Mouse (Mus musculus) liver, adult 2 months (tissue): ENCODE measurements around the gene Dpp8. TPM values are rescaled to one million over a fixed set of nuclear protein-coding genes. Genes with fewer than 3 reads are reported as not detected.

Experiments used
- DNase-seq: peaks from one replicate; pipeline ENCODE4 v3.0.0-alpha.2; 2011; ENCODE audit warnings: low read depth, low spot score; ENCODE audit errors: extremely low read depth
- H3K27ac ChIP-seq: fragments of 200-500 bp; replicated peaks from 2 replicates; pipeline ENCODE4 v1.5.1; 2012; ENCODE audit warnings: low read depth, mild to moderate bottlenecking, control low read depth, inconsistent platforms, low read length; ENCODE audit not compliant: insufficient read depth
- H3K27me3 ChIP-seq: fragments of 200-500 bp; 2 replicates; pipeline ENCODE4 v1.6.1; 2012; ENCODE audit warnings: mild to moderate bottlenecking, moderate library complexity, low read length, inconsistent platforms; ENCODE audit not compliant: control insufficient read depth, insufficient read depth
- H3K36me3 ChIP-seq: fragments of 200-500 bp; 2 replicates; pipeline ENCODE4 v1.6.1; 2012; ENCODE audit warnings: low read length, inconsistent platforms; ENCODE audit not compliant: control insufficient read depth, insufficient read depth
- H3K4me1 ChIP-seq: fragments of 200-500 bp; 2 replicates; pipeline ENCODE4 v1.6.1; 2011; ENCODE audit warnings: low read length; ENCODE audit not compliant: control insufficient read depth, insufficient read depth
- H3K4me3 ChIP-seq: fragments of 200-500 bp; 2 replicates; pipeline ENCODE4 v1.5.1; 2011; ENCODE audit warnings: low read depth, mild to moderate bottlenecking, control low read depth, low read length, moderate library complexity; ENCODE audit not compliant: insufficient read depth
- H3K79me2 ChIP-seq: fragments of 200-500 bp; 2 replicates; pipeline ENCODE4 v1.6.1; 2012; ENCODE audit warnings: inconsistent platforms, mild to moderate bottlenecking, low read length, moderate library complexity; ENCODE audit not compliant: control insufficient read depth, insufficient read depth
- H3K9ac ChIP-seq: fragments of 200-500 bp; 2 replicates; pipeline ENCODE4 v1.6.1; 2012; ENCODE audit warnings: low read depth, mild to moderate bottlenecking, control low read depth, inconsistent platforms, low read length
- CTCF ChIP-seq: fragments of 200-500 bp; IDR thresholded peaks from 2 replicates; pipeline ENCODE4 v1.5.1; 2011; ENCODE audit warnings: low read depth, low read length, control low read depth
- POLR2A ChIP-seq: fragments of 200-500 bp; IDR thresholded peaks from 2 replicates; pipeline ENCODE4 v1.6.1; 2011; ENCODE audit warnings: low read length, control low read depth; ENCODE audit not compliant: insufficient read depth; ENCODE audit errors: extremely low read depth
- WGBS: fragments of 180-500 bp; shearing (Covaris S2); methylation state at CpG from one replicate; pipeline ENCODE4 v1.1.7; 2018; 5-methylcytosine and 5-hydroxymethylcytosine counted together
- polyA plus RNA-seq: library from polyadenylated mRNA; depleted of rRNA; stranded (reverse); fragments of >200 nt; gene quantifications from 2 replicates; pipeline ENCODE4 v1.2.3, GENCODE M21; 2012
- total RNA-seq: library from RNA; depleted of rRNA; stranded (reverse); fragments of >200 nt; gene quantifications from 2 replicates; pipeline ENCODE4 v1.2.3, GENCODE M21; 2014

The Dpp8 gene
- total and polyA plus RNA-seq, 2 experiments, result 20.4 to 42.8 TPM

DNA sequence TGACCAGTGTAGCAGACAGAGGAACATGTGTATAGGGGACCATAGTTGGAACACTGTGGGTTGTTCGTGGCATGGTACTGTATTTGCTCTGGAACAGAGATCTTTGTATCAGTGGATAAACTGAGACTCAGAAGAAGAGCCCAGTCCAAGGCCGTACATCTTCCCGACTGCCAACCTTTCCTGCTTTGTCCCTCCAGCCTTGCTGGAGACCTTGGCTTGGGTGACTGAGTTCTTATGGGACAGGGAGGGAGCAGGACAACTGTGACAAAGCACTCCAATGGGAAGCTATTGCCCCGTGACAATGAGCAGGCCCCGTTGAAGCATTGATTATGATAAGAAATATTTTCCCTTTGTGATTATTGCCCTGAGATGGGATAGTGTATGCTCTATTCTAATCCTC, 79.5 kb downstream of the Dpp8 start:
- Histone ChIP-seq H3K36me3 (no peaks in the 10 kb centered on the region), H3K4me1 (no peaks in the 10 kb centered on the region), H3K27ac (no peak overlapping the region), H3K79me2 (no peaks in the 10 kb centered on the region), H3K27me3 (no peaks in the 10 kb centered on the region), H3K4me3 (no peak overlapping the region), H3K9ac (no peak overlapping the region)
- DNase-seq, result no peak
- WGBS, result 82% methylated on average over 5 of the region's 5 CpGs
- TF ChIP-seq POLR2A (no peak), CTCF (no peak)

DNA sequence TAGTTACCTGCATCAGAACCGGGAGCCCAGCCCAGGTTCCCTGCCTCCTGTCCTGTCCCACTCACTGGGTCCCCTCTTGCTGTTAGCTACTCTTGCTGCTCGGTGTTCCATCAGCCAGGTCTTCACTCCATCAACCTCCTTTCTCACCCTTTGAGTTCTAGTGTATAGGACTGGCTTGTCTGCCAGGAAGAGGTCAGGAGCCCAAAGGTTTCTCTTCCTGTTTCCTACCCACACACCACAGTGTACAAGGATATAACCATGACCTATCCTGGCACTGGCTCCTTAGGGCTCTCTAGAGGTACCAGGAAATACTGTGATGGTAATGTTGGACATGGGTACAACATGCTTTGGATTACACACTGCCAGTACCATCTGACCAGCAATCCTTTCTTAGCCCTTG, 81.5 kb downstream of the Dpp8 start:
- WGBS, result 93% methylated on average over 2 of the region's 2 CpGs
- Histone ChIP-seq H3K4me3 (no peak overlapping the region), H3K27me3 (no peaks in the 10 kb centered on the region), H3K79me2 (no peaks in the 10 kb centered on the region), H3K36me3 (no peaks in the 10 kb centered on the region), H3K9ac (no peak overlapping the region), H3K4me1 (no peaks in the 10 kb centered on the region), H3K27ac (no peak overlapping the region)
- no peak for DNase-seq
- TF ChIP-seq POLR2A (no peak), CTCF (no peak)

DNA sequence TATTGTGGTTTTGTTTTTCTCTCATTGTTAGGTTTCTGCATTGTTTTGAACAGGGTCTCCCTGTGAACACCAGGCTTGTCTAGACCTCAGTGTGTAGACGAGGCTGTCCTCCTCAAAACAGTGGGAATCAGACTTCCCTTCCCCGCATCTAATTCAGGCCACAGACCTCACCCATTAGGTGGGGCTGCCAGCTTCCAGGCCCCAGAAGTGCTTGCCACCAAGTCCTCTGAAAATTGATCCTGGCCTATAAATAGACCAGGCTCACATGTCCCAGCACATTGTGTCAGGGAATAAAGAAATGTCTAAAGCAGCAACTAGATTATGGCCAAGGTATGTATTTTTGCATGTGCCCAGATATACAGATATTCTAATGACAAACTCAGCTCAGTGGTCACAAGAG, 83.7 kb downstream of the Dpp8 start:
- 92% methylated on average over 2 of the region's 2 CpGs for WGBS
- TF ChIP-seq CTCF (no peak), POLR2A (no peak)
- Histone ChIP-seq H3K27ac (no peak overlapping the region), H3K79me2 (no peaks in the 10 kb centered on the region), H3K27me3 (no peaks in the 10 kb centered on the region), H3K9ac (no peak overlapping the region), H3K4me1 (no peaks in the 10 kb centered on the region), H3K4me3 (no peak overlapping the region), H3K36me3 (no peaks in the 10 kb centered on the region)
- DNase-seq, result no peak

DNA sequence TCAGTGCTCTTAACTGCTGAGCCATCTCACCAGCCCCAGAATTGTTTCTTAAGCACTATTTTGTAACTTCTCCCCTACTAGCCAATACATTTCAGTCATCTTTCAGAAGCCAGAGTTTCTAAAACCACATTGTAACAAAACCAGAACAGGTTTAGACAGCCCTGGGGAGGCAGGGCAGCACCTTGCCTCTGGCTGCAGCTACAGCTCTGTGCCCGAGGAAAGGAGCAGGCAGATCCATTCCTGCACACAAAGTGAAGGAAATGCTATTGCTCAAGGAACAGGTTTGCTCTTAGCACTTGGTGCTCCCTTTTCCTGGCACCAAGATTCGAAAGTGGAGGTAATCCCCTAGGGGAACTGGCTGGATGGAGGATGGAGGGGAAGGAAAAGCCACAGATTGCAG, 85.3 kb downstream of the Dpp8 start:
- TF ChIP-seq POLR2A, result no peak
- no peak for TF ChIP-seq CTCF
- Histone ChIP-seq H3K4me1 (no peaks in the 10 kb centered on the region), H3K4me3 (no peak overlapping the region), H3K27me3 (no peaks in the 10 kb centered on the region), H3K79me2 (no peaks in the 10 kb centered on the region), H3K9ac (no peak overlapping the region), H3K36me3 (no peaks in the 10 kb centered on the region), H3K27ac (no peak overlapping the region)
- WGBS, result 67% methylated on average over 2 of the region's 2 CpGs
- no peak for DNase-seq

DNA sequence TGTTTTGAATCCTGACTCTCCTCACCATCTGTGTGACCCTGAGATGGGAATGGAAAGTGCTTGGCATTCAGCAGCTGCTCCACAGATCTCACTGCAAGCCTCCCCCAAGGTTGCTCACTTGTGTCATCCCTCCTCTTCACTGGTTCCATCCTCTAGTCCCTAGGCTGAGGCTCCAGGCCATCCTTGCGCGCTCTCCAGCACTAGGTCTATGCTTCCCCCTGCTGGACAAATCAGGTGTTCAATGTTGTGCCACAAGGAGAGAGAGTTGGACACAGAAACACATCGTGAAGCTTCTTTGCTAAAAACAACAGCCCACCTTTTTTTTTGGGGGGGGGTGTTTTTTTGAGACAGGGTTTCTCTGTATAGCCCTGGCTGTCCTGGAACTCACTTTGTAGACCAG, 88.7 kb downstream of the Dpp8 start:
- Histone ChIP-seq H3K4me3 (no peak overlapping the region), H3K9ac (no peak overlapping the region), H3K27ac (no peak overlapping the region), H3K36me3 (no peaks in the 10 kb centered on the region), H3K79me2 (no peaks in the 10 kb centered on the region), H3K4me1 (no peaks in the 10 kb centered on the region), H3K27me3 (no peaks in the 10 kb centered on the region)
- peak; percentile 21 for DNase-seq
- 30% methylated on average over 3 of the region's 3 CpGs for WGBS
- no peak for TF ChIP-seq POLR2A
- peak; percentile 81 for TF ChIP-seq CTCF

DNA sequence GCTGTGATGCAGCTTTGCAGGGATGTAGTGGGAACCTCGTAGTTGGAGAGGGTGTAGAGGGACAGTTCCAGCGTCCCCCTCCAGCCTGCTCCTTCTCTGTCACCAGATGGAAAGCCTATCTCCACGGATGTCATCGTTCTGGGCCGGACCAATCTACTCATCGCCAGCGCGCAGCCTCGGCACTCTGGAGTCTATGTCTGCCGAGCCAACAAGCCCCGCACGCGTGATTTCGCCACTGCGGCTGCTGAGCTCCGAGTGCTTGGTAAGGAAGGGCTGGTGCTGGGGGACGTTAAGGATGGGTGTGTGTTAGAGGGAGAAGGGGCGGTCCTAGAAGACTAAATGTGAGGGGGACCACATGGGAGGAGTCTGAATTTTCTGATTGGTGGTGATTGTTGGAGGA, 90.3 kb downstream of the Dpp8 start:
- Histone ChIP-seq H3K4me1 (no peaks in the 10 kb centered on the region), H3K9ac (no peak overlapping the region), H3K27ac (no peak overlapping the region), H3K27me3 (no peaks in the 10 kb centered on the region), H3K36me3 (no peaks in the 10 kb centered on the region), H3K79me2 (no peaks in the 10 kb centered on the region), H3K4me3 (no peak overlapping the region)
- no peak for TF ChIP-seq CTCF
- TF ChIP-seq POLR2A, result no peak
- no peak for DNase-seq
- WGBS, result 75% methylated on average over 18 of the region's 18 CpGs
